Comparison of ENCODE assay signal across 9 mouse cellular contexts in the genomic region with DNA sequence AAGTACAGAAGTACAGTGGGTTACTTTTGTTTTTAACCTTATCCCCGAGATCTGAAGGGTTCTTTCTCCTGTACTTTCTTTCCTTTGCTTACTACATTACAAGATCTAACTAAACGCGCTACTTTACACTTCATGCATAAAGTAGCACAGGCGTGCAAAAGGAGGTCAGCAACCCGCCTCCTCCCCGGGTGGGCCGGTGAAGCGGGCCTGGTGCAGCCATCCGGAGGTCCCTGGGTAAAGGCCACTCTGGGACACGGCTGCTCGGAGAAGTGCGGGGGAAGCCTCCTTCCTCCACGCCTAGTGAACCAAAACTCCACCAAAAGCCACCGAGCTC. TPM values are rescaled to one million over a fixed set of nuclear protein-coding genes. Genes with fewer than 3 reads are reported as not detected.
A peak's percentile ranks its signal among the peaks of the same experiment; 100 is the strongest.
DNase-seq lines count a peak whose midpoint lies in the region; ATAC-seq and TF ChIP-seq lines count a peak whose summit lies in the region.
"Had no signal": no experiment of that assay in that cellular context is flagged by ENCODE, and none has a peak within 500 bp of the region (broad histone marks: within the 10 kb centered on the region; RNA-seq: fewer than 3 reads in every experiment).

No protein-coding gene starts in this region.

- ATAC-seq in lung, embryonic 15.5 days (ENCODE audit: borderline replicate concordance, extremely low read depth, low FRiP score, low TSS enrichment) = no peak
- ATAC-seq in embryonic facial prominence, embryonic 15.5 days (ENCODE audit: insufficient number of reproducible peaks, low FRiP score, low TSS enrichment, low read depth) = peak; percentile 41; the same call in 1 of the 2 replicates
- ATAC-seq in megakaryocyte progenitor cell, adult 5-6 weeks (replicated peaks; ENCODE audit: poor library complexity) = no peak

- under 1% methylated on average over 14 of the region's 14 CpGs for WGBS in lung, embryonic 15.5 days
- under 1% methylated on average over 14 of the region's 14 CpGs for WGBS in embryonic facial prominence, embryonic 15.5 days
- WGBS in limb, embryonic 10.5 days = under 1% methylated on average over 14 of the region's 14 CpGs
- 0% methylated on average over 14 of the region's 14 CpGs for WGBS in olfactory bulb, adult 2 months

- peak overlapping the region; percentile 95 for H3K27ac ChIP-seq in lung, embryonic 15.5 days
- H3K27ac ChIP-seq in embryonic facial prominence, embryonic 15.5 days (replicated peaks) = peak overlapping the region; percentile 94
- peak overlapping the region; percentile 98 for H3K27ac ChIP-seq in limb, embryonic 10.5 days
- peak overlapping the region; percentile 83 for H3K27ac ChIP-seq in olfactory bulb, adult 2 months (ENCODE audit: insufficient read depth, low read depth, low read length)

- peak overlapping the region; percentile 93 for H3K9ac ChIP-seq in lung, embryonic 15.5 days
- peak overlapping the region; percentile 93 for H3K9ac ChIP-seq in embryonic facial prominence, embryonic 15.5 days

- H3K36me3 ChIP-seq in lung, embryonic 15.5 days = no peaks in the 10 kb centered on the region
- H3K36me3 ChIP-seq in embryonic facial prominence, embryonic 15.5 days = no peaks in the 10 kb centered on the region
- H3K36me3 ChIP-seq in limb, embryonic 10.5 days = no peaks in the 10 kb centered on the region

- H3K4me2 ChIP-seq in lung, embryonic 15.5 days = peak overlapping the region; percentile 76
- H3K4me2 ChIP-seq in embryonic facial prominence, embryonic 15.5 days (replicated peaks) = peak overlapping the region; percentile 67

- no peak for DNase-seq in lung, postnatal 14 days
- no peak for DNase-seq in limb, embryonic 10.5 days (ENCODE audit: low spot score)
- DNase-seq in cerebellum, adult 9-11 months = no peak
- DNase-seq in right cerebral cortex, adult 18-20 months = no peak

- peaks cover 8% of the 10 kb centered on the region for H3K4me1 ChIP-seq in lung, embryonic 15.5 days
- peaks cover 6% of the 10 kb centered on the region; the same call in 1 of the 2 replicates for H3K4me1 ChIP-seq in embryonic facial prominence, embryonic 15.5 days
- H3K4me1 ChIP-seq in limb, embryonic 10.5 days = peaks cover 8% of the 10 kb centered on the region
- no peaks in the 10 kb centered on the region; the same call in 1 of the 2 replicates for H3K4me1 ChIP-seq in olfactory bulb, adult 2 months (ENCODE audit: control insufficient read depth, insufficient read depth, low read length)

- peak overlapping the region; percentile 96 for H3K4me3 ChIP-seq in lung, embryonic 15.5 days
- peak overlapping the region; percentile 89 for H3K4me3 ChIP-seq in embryonic facial prominence, embryonic 15.5 days (replicated peaks)
- H3K4me3 ChIP-seq in limb, embryonic 10.5 days = peak overlapping the region; percentile 87
- H3K4me3 ChIP-seq in olfactory bulb, adult 2 months (ENCODE audit: insufficient read depth, low read depth, low read length) = peak overlapping the region; percentile 66

- no peaks in the 10 kb centered on the region for H3K27me3 ChIP-seq in lung, embryonic 15.5 days
- H3K27me3 ChIP-seq in embryonic facial prominence, embryonic 15.5 days = no peaks in the 10 kb centered on the region
- no peaks in the 10 kb centered on the region for H3K27me3 ChIP-seq in limb, embryonic 10.5 days (ENCODE audit: low read depth, poor library complexity, severe bottlenecking)

- no peak for TF ChIP-seq CTCF in olfactory bulb, adult 2 months (IDR thresholded peaks at IDR 0.05; ENCODE audit: insufficient read depth, low read depth, low read length)

- no peak for TF ChIP-seq POLR2A in olfactory bulb, adult 2 months (IDR thresholded peaks at IDR 0.05; ENCODE audit: insufficient read depth, low read depth, low read length)

- no peaks in the 10 kb centered on the region for H3K9me3 ChIP-seq in lung, embryonic 15.5 days
- no peaks in the 10 kb centered on the region for H3K9me3 ChIP-seq in embryonic facial prominence, embryonic 15.5 days (replicated peaks)
- no peaks in the 10 kb centered on the region for H3K9me3 ChIP-seq in limb, embryonic 10.5 days (replicated peaks)

RNA-seq across cellular contexts. Expression of gene Ptar1, which starts 0.3 kb away (rescaled TPM):
- polyA plus RNA-seq in lung, embryonic 15.5 days (2015; fragmentation: Nextera tagmentation; extraction: Ambion mirVana) = 5.8 and 6.9 TPM in 2 replicates
- 5.0 and 6.2 TPM in 2 replicates for polyA plus RNA-seq in embryonic facial prominence, embryonic 15.5 days (2015; fragmentation: Nextera tagmentation; extraction: Ambion mirVana)
- polyA plus RNA-seq in limb, embryonic 10.5 days (2016; fragmentation: Nextera tagmentation; extraction: Ambion mirVana) = 5.0 and 6.2 TPM in 2 replicates
- polyA plus RNA-seq in olfactory bulb, adult 2 months (2012; ENCODE audit: insufficient read depth, insufficient read length, low replicate concordance, missing spikeins) = not detected in 2 replicates
- 11.6 and 15.5 TPM in 2 replicates for total RNA-seq in megakaryocyte progenitor cell, adult 5-6 weeks (2015)
- 11.0 and 13.6 TPM in 2 replicates for total RNA-seq in megakaryocyte progenitor cell, adult 5-6 weeks (2017)

RNA-seq across cellular contexts. Expression of gene 1700028P14Rik, which starts 34.3 kb away (rescaled TPM):
- polyA plus RNA-seq in lung, embryonic 15.5 days (2015; fragmentation: Nextera tagmentation; extraction: Ambion mirVana) = 0.92 and 1.2 TPM in 2 replicates
- 3.9 and 6.5 TPM in 2 replicates for polyA plus RNA-seq in embryonic facial prominence, embryonic 15.5 days (2015; fragmentation: Nextera tagmentation; extraction: Ambion mirVana)
- polyA plus RNA-seq in limb, embryonic 10.5 days (2016; fragmentation: Nextera tagmentation; extraction: Ambion mirVana) = not detected in 2 replicates
- polyA plus RNA-seq in olfactory bulb, adult 2 months (2012; ENCODE audit: insufficient read depth, insufficient read length, low replicate concordance, missing spikeins) = not detected in 2 replicates
- total RNA-seq in megakaryocyte progenitor cell, adult 5-6 weeks (2015) = not detected in 2 replicates
- total RNA-seq in megakaryocyte progenitor cell, adult 5-6 weeks (2017) = not detected in 2 replicates
- total RNA-seq: megakaryocyte-erythroid progenitor cell, adult 5-6 weeks had no signal
